Mouse (Mus musculus) thymus, postnatal 10 days (tissue): ENCODE results near the gene Cux2.

ENCODE experiments used
- DNase-seq, 2 experiments: peaks; one replicate each; pipeline ENCODE4 v3.0.0; 2021; ENCODE audit warnings: low spot score in 2 of 2

Gene Cux2

DNA sequence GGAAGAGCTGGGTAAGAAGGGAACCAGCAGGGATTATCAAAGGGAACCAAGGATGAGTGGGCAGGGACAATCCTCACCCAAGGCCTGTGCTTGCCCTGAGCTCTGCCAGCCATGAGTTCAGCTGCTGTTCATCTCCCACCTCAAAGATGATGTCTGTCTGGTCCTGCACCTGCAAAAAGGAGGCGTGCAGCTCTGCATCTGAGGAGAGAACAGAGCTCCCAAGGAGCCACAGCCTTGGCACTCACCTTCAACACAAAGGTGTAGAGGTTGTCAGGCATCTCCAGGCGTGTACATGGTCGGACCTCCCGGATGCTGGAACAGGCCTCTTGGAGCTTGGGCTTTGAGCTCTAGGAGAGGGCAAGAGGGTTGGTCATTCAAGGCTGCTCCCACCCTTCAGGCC lies 231.0 kb downstream of the Cux2 start:
- no peak for DNase-seq

DNA sequence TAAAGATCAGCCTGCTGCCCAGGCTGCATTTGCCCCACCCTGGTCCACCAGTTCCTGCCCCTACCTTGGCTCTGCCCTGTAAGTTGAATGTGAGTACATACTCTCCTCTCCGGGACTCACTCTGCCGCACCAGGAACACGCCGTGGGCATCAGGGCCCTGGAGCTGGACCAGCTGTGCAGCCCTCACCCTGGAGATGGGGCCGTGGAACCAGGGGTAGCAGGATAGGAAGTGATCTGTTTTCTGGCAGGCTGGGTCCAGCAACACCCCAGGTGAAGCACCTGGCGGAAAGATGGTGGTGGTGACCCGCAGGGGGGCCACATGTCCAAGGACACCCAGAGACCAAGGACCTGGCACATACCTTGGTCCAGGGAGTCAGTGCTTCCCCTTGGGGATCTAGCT lies 231.5 kb downstream of the Cux2 start:
- DNase-seq, result no peak

DNA sequence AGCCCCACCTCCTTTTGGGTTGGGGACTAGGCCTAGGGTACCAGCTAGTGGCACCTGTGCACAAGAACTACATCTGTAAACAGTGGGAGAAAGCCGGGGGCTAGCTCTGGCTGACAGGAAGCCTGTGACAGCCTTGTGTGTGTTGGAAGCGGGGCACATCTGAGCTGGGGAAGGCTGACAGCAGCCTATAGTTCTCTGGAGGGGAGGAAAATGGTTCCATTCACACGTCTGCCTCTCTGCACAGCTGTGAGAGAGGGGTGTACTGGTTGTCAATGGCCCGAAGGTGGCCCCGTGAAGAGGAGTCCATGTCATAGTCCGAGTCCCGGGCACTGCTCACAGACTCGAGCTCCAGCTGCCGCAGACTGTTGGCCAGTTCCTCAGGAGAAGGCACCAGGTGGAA lies 232.4 kb downstream of the Cux2 start:
- no peak for DNase-seq

DNA sequence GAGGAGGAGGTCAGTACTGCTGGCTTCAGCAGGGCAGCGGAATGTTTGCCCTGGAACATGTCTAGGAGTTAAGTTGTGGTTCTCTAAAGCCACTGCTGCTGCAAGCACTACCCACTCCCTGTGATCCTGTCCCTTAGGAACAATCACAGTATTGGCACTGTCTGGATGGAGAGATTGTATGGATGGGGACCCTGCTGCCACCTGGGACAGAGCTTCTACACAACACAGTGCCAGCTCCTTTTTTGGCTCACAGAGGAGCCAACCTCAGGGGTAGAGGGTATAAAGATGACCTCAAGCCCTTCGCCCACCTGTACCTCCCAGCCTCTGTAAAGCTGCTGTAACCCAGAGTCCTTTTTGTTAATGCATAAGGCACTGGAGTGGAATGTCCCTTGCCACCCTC lies 233.3 kb downstream of the Cux2 start:
- no peak for DNase-seq

DNA sequence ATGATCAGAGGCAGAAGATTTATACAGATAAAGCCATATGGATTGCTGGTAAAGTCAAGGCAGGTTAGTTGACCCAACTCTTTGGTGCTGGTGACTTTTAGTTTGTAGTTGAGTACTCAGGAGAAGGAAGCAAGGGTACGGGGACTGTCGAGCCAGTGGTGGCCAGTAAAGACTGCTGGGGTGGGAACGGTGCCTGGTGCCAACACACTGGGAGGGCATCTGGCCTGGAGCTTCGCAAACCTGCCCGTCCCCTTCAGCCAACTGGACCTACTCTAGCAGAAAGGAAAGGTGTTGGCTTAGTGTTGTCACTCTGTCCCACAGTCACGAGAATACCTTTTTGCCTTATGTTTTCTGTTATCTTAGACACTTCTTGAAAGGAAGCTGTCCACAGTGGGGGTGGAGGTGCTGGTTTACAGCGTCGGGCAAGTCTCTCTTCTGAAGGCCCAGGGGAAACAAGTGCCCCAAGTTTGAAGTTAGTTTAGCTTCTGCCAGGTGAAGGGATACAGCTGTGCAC lies 234.0 kb downstream of the Cux2 start:
- no peak for DNase-seq

DNA sequence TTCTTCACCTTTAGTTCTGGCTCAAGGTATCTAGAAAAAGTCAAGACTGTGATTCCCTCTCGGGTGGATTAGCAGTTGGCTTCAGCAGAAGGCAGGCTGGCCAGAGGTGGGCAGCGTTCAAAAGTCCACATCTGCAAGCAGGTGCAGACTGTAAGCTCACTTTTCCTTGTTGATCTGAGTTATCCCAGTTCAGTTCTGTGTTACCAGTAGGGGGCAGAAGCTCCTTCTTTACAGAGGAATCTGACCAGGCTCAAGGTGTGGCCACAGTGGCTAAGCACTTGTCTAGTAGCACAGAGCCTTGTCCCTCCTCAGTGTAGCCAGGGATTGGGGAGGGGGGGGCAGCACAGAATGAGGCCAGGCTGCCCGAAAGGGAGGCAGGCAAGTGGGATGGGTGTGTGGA lies 234.8 kb downstream of the Cux2 start:
- peak in 1 of 2 experiments; percentile 43 for DNase-seq

DNA sequence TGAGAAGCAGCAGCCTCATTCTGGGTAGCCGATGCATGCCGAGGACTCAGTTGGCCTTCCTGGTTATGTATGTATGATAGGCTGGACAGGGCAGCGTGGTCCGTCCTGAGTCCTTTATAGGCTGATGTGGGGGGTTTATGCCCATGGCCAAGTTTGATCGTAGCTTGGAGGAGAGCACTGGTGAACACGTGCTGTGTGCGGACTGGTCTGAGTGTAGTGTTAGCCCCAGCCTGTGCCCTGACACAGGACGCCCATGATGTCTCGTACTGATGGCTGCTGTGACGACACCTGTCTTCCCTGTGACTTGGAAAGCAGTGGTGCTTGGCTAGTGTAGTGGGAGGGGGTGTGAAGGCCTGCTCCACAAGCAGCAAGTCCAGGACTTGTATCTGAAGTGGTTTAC lies 236.2 kb downstream of the Cux2 start:
- no peak for DNase-seq

DNA sequence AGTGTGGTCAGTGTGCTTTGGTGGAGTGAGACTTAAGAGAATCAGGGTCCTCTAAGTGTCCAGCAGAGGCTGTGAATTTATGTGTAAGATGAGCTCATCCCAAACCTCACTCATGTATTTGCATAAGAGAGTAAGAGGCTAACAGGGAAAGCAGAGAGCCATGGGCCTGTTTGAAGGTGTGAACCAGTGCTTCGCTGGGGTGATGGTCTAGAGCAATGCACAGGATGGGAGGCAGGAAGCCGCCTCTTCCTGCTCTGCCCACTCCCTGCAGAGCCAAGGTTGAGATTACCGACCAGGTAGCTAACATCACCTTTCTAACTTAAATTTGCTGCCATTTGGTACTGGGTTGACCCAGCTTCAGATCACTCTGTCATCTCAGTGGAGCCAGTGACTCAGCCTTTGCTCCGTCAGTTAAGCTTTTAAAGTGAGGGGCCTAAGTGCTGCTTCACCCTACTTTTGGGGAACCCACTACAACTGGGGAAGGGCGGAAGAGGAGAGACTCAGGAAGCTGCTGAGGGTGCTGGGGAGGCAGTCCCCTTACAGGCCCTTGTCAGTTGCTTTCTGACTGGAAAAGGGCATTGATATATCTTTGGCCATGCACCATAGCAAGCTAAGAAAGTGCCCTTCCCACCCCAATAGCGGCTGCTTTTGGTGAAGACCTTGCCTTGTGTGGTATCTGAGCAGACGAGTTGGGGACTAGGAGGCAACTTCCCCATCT lies 237.2 kb downstream of the Cux2 start:
- DNase-seq, result no peak

DNA sequence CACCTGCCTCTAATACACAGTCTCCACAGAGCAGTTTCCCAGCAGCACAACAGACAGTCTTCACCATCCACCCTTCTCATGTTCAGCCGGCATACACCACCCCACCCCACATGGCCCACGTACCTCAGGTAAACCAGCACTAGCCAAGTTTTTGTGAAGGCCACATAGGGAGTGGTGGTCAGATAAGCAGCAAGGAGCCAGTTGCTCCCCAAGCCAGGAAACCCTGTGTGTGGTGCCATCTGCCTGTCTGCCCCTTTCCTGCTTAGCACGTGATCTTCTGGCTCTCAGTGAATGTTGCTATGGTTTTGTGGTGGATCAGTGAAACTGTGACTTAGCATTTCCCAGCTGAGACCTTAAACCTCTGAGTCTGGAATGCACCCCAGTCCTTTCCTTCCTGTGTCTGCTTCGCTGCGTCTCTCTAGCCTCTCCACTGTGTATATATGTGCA lies 238.4 kb downstream of the Cux2 start:
- no peak for DNase-seq

DNA sequence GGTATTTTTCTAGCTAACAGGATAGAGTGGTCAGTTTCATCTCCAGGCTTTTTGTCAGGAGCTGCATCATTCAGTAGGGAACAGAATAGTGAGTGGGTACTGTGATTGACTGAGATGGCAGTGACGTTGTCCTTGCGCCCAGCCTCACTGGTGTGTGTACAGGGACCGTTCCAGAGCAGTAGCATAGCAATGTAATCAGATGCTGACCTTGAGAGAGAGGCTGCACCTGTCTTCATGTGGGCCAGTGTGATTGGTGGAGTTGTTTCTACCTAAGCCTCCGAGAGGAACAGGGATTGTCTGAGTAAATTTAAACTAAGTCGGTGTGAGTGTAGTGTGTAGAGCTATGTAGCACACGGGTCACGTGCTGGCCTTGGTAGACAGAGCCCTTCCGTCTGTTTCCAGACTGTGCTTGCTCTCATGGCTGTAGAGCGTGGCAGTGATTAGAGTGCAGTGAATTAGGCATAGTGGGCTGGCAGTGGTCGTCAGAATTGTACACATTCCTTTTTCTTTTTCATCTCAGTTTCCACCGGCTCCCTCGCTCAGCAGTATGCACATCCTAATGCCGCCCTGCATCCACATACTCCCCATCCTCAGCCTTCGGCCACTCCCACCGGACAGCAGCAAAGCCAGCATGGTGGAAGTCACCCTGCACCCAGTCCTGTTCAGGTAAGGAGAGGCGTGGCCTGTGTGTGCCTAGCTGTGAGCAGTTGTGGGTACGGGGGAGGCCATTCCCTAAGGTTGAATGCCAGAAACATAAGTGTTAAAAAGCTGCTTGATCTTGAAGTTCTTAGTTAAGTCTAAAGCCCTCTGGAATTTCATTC lies 239.4 kb downstream of the Cux2 start:
- DNase-seq, result no peak

DNA sequence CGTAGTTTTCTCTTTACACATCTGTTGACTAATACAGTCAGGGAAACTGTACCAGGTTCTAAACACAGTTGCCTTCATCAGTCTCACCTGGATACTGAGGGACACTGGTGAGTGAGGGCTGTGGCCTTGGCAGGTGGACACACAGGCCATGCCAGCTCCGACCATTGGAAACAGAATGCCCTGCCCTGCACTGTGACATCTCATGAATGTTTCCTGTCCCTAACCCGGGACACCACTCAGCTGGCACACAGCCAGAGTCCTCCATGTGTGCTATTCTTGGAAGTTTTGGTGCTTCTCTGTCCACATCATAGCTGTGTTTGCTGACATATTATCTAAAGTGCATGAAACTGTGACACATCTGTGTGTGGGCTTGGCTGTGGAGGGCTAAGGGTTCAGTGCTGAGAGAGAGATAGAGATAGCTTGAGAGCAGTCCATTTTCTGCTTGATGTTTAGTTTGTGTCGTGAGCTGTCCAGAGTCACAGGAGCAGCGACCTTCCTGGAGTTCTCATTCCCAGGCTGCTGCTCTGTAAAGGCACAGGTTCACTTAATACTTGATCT lies 240.2 kb downstream of the Cux2 start:
- no peak for DNase-seq

DNA sequence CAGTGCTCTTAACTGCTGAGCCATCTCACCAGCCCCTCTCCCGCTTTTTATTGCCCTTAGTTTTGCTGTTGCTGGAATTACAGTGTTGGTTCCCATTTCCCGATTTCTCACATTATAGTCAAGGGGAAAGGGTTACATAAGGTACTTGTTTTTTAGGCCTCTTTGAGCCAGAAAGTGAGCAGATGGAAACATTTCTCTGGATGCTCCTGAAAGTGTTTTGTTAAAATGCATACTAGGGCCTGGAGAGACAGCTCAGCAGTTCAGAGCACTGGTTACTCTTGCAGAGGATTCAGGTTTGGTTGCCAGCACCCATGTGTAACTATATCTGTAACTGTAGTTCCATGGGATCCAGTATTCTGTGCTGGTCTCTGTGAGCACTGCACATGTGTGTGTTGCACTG lies 241.7 kb downstream of the Cux2 start:
- DNase-seq, result no peak

DNA sequence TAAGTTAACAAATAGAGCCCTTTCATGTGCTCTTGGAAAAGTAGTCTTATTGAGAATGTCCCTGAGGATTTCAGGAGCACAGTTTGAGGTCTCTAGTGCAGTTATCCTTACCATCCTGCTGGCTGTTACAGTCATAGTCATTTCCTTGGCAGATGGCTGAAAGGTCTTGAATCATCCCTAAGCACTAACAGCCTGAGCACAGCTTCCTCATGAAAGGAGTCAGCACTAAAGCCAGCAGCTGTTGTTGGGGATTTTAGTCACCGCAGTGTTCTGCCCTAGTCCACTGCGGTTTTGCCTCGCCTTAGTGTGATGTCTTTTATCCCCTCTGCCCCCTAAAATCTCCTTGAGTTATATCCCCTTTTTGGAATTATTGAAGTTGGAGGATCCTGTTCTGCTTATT lies 242.7 kb downstream of the Cux2 start:
- no peak for DNase-seq
